Mouse (Mus musculus) stomach, postnatal 0 days (tissue): ENCODE measurements at regions not wholly inside any gene's neighbourhood (a gene's known extent, or its start where the extent isn't known, plus 50 kb on each side); places are given as distances from the start of the nearest gene placed in this dataset.

Experiments
- CTCF ChIP-seq: IDR thresholded peaks from 2 replicates; pipeline ENCODE4 v1.5.1; 2016; ENCODE audit warnings: antibody characterized with exemption, low read depth, mild to moderate bottlenecking, moderate library complexity
- EP300 ChIP-seq: optimal IDR thresholded peaks from 2 replicates; pipeline ENCODE3; 2016; ENCODE audit warnings: antibody characterized with exemption

DNA sequence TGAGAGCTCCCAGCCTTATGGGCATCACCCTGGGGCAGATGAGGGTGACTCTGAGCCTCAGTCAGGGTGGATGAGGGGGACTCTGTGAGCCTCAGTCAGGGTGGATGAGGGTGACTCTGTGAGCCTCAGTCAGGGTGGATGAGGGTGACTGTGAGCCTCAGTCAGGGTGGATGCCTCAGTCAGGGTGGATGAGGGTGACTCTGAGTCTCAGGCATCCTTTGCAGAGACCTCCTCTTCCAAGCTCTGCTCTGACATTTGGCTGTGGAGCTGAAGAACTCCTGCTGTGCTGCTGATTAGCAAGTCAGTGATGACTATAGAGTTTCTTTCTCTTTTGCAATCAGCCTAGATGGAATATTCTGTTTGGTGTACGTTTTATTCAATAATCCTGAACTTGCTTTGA lies 83.7 kb upstream of the Rpl39l start:
- no peak for TF ChIP-seq CTCF
- TF ChIP-seq EP300: no peak
